Mouse (Mus musculus): ENCODE measurements around the gene Xrcc6.

The Xrcc6 gene

GRCm38 (mm10) chr15:82081161-82081560 is 93.5 kb downstream of the Xrcc6 start:
- peak in 1 of 2 experiments; percentile 82 for DNase-seq (ENCODE audit: low spot score in 2 of 2)

- DNase-seq (ENCODE audit: low spot score in 2 of 2), result peak in 1 of 2 experiments; percentile 66
Measured at GRCm38 (mm10) chr15:82085606-82086005, 98.0 kb downstream of the Xrcc6 start.

DNA sequence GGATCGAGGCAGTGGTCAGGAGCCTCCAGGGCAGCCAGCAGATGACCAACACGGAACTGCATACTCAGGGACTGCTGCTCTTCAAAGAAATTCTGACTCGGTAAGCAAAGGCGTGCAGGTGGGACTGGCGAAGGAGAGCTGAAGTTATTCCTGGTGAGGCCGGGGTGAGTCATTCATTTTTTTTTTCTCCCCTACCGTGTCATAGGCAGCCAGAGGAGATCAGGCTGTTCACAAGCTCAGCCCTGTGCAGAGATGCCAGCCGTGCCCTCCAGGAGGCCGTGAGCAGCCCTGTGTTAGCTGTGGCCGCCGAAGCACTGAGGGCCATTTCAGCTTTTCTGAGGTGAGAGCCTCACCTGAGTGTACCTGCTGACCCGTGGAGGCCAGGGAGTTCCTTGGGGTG is 98.5 kb downstream of the Xrcc6 start:
- DNase-seq (ENCODE audit: low spot score in 2 of 2), result peak in 1 of 2 experiments; percentile 53

GRCm38 (mm10) chr15:82087266-82087665 is 99.6 kb downstream of the Xrcc6 start:
- DNase-seq (ENCODE audit: low spot score in 2 of 2), result peak in 1 of 2 experiments; percentile 52
